Mouse (Mus musculus) B cell, adult 2 months (primary cell): ENCODE measurements around the gene Prkar2b.

Experiments used
- DNase-seq, 2 experiments: peaks; one replicate each; pipeline ENCODE4 v3.0.0; 2022

The Prkar2b gene

DNA sequence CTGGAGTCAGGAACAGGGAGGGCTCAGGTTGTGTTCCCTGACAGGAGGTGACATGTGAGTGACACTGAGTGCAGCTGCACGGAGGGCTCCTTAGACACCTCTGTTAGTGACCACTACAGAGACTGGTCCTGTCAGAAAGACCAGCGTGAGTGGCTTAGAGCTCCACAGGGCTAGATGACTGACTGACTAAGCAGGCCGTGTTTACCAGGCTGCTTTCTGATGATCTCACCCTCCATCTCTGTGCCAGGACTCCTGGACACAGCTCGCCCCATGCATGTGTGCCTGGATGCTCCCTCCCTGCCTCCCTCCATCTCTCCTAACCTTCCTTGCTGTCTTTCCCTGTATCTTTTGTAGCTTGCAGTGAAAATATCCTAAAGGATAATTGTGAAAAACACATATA, 147.5 kb downstream of the Prkar2b start:
- DNase-seq: no peak

DNA sequence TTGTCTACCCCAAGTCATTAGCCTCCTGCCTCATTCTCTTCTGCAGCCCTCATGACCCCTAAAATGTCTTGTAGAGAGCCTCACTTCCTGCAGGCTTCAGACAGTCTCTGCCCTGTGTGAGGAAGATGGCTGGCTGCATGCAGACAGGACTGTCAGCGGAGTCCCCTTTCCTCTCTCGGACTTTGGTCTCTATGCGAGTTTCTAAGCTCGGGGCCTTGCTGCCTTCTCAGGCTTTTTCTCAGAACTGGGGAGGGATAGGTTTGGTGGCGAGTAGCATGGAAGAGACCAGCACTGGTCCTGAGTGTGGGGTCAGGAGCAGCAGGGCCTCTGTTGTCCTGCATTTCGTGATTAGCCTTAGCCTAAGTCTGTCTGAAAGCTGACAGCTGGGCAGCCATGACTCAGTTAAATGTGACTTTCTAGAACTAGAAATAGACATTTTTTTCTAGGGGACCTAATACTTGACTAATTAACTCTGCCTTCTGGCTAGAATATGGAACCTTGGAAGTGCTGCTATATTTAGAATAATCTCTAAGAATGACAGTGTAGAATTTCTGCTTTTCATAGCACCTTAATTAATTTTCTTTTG, 148.0 kb downstream of the Prkar2b start:
- no peak for DNase-seq
